Mouse (Mus musculus) spleen, adult 2 months (tissue): ENCODE data around the gene Npm1.

Source experiments
- CTCF ChIP-seq: fragments of 200-500 bp; IDR thresholded peaks from 2 replicates; pipeline ENCODE4 v1.5.1; 2011; ENCODE audit warnings: mild to moderate bottlenecking, inconsistent platforms; ENCODE audit not compliant: insufficient read depth, insufficient read length, insufficient replicate concordance; ENCODE audit errors: extremely low read depth
- POLR2A ChIP-seq: fragments of 200-500 bp; IDR thresholded peaks from 2 replicates; pipeline ENCODE4 v1.6.1; 2011; ENCODE audit warnings: low read depth, low read length, inconsistent platforms

DNA sequence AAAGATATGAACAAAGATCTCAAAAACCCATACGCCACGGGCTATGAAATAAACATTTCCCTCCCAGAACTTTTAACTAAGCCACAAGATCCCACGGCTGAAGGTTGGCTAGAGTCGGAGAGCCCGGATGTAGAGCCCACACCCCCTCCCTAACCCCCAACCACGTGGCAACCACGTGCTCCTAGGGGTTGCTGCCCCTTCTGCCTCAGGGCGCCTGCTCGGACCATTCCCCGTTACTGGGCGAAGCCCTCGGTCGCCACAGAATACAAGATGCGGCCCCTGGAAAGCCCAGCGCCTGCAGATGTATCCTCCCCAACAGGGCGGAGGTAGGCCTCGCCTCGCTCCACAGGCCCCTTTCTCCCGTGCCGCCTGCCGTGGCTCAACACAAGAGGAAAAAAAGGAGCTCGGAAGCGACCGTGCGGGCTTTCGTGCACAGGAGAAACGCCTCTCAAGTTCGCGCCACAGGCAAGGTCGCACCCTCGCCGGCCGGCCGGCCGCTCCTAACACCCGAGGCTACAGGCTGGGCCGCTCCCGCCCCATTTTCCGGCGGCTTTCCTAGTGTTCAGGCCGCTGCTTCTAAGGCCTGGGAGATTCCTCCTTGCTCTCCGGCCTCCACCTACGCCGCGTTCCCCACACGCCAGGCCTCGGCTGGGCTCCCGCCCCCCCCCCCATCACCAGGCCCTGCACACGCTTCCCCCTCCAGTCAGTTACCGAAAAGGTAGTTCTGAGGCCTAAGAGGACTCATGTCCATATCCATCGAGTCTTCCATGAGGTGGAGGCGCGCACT is 602 bp downstream of the Npm1 start:
- TF ChIP-seq CTCF (no peak), POLR2A (no peak)
